Mouse (Mus musculus): ENCODE measurements around the gene 1700125H20Rik. TPM values are rescaled to one million over a fixed set of nuclear protein-coding genes. Genes with fewer than 3 reads are reported as not detected.

1700125H20Rik gene
- polyA plus RNA-seq, 1 experiment: not detected

DNA sequence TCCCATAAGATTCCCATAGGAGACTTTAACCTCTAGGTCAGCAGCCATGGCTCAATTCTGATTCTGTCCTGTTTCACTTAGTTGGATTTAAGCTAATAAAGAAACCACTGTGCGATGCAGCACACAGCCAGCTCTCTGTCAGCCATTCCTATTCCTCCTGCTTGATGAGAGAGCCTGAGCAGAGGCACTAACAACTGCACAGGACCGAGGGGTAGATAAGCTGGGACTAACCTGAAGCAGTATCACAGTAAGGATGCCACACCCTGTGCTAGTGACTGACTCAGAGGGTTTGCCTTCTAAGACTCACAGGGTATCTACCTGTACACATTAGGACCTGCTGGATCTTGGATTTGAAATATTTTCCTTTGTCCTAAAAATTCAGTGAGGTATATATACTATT is 43.0 kb downstream of the 1700125H20Rik start:
- TF ChIP-seq CTCF (IDR thresholded peaks at IDR 0.05; ENCODE audit: borderline replicate concordance, insufficient read depth, low read length) (no peak), POLR2A (IDR thresholded peaks at IDR 0.05; ENCODE audit: low read depth, low read length) (no peak)
- Histone ChIP-seq H3K27ac (ENCODE audit: insufficient read depth, low read length) (no peak overlapping the region), H3K4me3 (ENCODE audit: insufficient read depth, low read length) (no peak overlapping the region), H3K4me1 (ENCODE audit: control insufficient read depth, insufficient read depth, low read length) (no peaks in the 10 kb centered on the region)

- H3K27ac ChIP-seq (ENCODE audit: insufficient read depth, low read length): peak overlapping the region; percentile 12; the same call in 1 of the 2 replicates
- no peak overlapping the region for H3K4me3 ChIP-seq (ENCODE audit: insufficient read depth, low read length)
- H3K4me1 ChIP-seq (ENCODE audit: control insufficient read depth, insufficient read depth, low read length): no peaks in the 10 kb centered on the region
- TF ChIP-seq POLR2A (IDR thresholded peaks at IDR 0.05; ENCODE audit: low read depth, low read length) (no peak), CTCF (IDR thresholded peaks at IDR 0.05; ENCODE audit: borderline replicate concordance, insufficient read depth, low read length) (no peak)
Measured at GRCm38 (mm10) chr11:85214679-85215078, 44.5 kb downstream of the 1700125H20Rik start.

GRCm38 (mm10) chr11:85219014-85219413 is 48.8 kb downstream of the 1700125H20Rik start:
- Histone ChIP-seq H3K4me1 (ENCODE audit: control insufficient read depth, insufficient read depth, low read length) (no peaks in the 10 kb centered on the region), H3K27ac (ENCODE audit: insufficient read depth, low read length) (no peak overlapping the region)
- TF ChIP-seq POLR2A (IDR thresholded peaks at IDR 0.05; ENCODE audit: low read depth, low read length) (no peak), CTCF (IDR thresholded peaks at IDR 0.05; ENCODE audit: borderline replicate concordance, insufficient read depth, low read length) (no peak)

DNA sequence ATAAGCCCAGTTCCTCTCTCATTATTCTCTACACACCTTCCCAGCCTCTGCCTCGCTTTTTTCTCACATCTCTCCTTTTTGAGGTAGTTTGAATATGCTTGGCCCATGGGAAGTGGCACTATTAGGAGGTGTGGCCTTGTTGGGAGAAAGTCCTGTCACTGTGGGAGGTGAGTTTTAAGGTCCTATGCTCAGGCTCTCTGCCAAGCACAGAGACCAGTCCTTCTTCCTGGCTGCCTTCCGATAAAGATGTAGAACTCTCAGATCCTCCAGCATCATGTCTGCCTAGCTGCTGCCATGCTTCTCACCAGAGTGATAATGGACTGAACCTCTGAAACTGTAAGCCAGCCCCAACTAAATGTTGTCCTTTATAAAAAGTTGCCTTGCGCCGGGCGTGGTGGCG is 52.4 kb downstream of the 1700125H20Rik start:
- no peak for TF ChIP-seq POLR2A (IDR thresholded peaks at IDR 0.05; ENCODE audit: low read depth, low read length)
- no peak for TF ChIP-seq CTCF (IDR thresholded peaks at IDR 0.05; ENCODE audit: borderline replicate concordance, insufficient read depth, low read length)
- Histone ChIP-seq H3K4me1 (ENCODE audit: control insufficient read depth, insufficient read depth, low read length) (no peaks in the 10 kb centered on the region), H3K27ac (ENCODE audit: insufficient read depth, low read length) (no peak overlapping the region), H3K4me3 (ENCODE audit: insufficient read depth, low read length) (no peak overlapping the region)

More at GRCm38 (mm10) chr11:85219014-85219413, 48.8 kb downstream of the 1700125H20Rik start:
- no peak overlapping the region for H3K4me3 ChIP-seq (ENCODE audit: insufficient read depth, low read length)

DNA sequence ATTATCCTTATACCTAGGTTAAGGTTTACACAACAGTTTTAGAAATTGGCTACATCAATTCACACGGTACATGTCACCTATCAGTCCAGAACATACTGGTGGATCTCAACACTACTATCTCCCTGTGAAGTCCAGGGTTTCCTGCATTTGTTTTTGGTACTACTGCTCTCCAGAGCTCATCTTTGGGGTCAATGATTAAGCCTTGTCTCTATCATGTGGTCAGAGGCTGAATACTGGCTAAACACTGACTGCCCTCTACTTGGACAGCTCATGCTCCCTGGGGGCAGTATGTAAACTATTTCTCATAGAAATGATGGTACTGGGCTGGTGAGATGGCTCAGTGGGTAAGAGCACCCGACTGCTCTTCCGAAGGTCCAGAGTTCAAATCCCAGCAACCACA is 53.0 kb downstream of the 1700125H20Rik start:
- TF ChIP-seq POLR2A (IDR thresholded peaks at IDR 0.05; ENCODE audit: low read depth, low read length) (no peak), CTCF (IDR thresholded peaks at IDR 0.05; ENCODE audit: borderline replicate concordance, insufficient read depth, low read length) (no peak)
- H3K4me3 ChIP-seq (ENCODE audit: insufficient read depth, low read length): no peak overlapping the region
- H3K27ac ChIP-seq (ENCODE audit: insufficient read depth, low read length): no peak overlapping the region
- no peaks in the 10 kb centered on the region for H3K4me1 ChIP-seq (ENCODE audit: control insufficient read depth, insufficient read depth, low read length)

Other genes starting within 250 kb of the 1700125H20Rik start
- gene Car4, start 212.6 kb upstream of the 1700125H20Rik start, polyA plus RNA-seq (2011; ENCODE audit: insufficient read length, low read depth, missing spikeins): not detected in 2 replicates
- 49.9 and 52.8 TPM in 2 replicates for gene Usp32, start 30.2 kb upstream of the 1700125H20Rik start, polyA plus RNA-seq (2011; ENCODE audit: insufficient read length, low read depth, missing spikeins)
- 33.3 and 37.1 TPM in 2 replicates for gene Appbp2, start 64.7 kb downstream of the 1700125H20Rik start, polyA plus RNA-seq (2011; ENCODE audit: insufficient read length, low read depth, missing spikeins)
- 9.4 and 9.5 TPM in 2 replicates for gene Ppm1d, start 140.8 kb downstream of the 1700125H20Rik start, polyA plus RNA-seq (2011; ENCODE audit: insufficient read length, low read depth, missing spikeins)
- gene Bcas3, start 182.8 kb downstream of the 1700125H20Rik start, polyA plus RNA-seq (2011; ENCODE audit: insufficient read length, low read depth, missing spikeins): 17.0 and 20.6 TPM in 2 replicates

All from embryonic fibroblast, embryonic 13.5 days (primary cell).